Mouse (Mus musculus) activated CD4-positive, CD25-positive, alpha-beta regulatory T cell, adult 4 months (primary cell): ENCODE results near the gene Dixdc1. TPM values are rescaled to one million over a fixed set of nuclear protein-coding genes. Genes with fewer than 3 reads are reported as not detected.
"Not testable (repeated sequence)": the region's sequence is repeated elsewhere in the genome, so short reads cannot be mapped to it uniquely, and the experiment has no call there.

ENCODE experiments used
- ATAC-seq: one replicate; pipeline ENCODE4 v1.8.0; 2017
- polyA plus RNA-seq, 2 experiments: library from polyadenylated mRNA; unstranded; fragments of 100-300 nt; shearing (Covaris generic); gene quantifications; one replicate each; pipeline ENCODE4 v1.2.1; 2017

Gene Dixdc1
- polyA plus RNA-seq, 2 experiments from 2014 or later, result 0.60 TPM; not detected in 1

DNA sequence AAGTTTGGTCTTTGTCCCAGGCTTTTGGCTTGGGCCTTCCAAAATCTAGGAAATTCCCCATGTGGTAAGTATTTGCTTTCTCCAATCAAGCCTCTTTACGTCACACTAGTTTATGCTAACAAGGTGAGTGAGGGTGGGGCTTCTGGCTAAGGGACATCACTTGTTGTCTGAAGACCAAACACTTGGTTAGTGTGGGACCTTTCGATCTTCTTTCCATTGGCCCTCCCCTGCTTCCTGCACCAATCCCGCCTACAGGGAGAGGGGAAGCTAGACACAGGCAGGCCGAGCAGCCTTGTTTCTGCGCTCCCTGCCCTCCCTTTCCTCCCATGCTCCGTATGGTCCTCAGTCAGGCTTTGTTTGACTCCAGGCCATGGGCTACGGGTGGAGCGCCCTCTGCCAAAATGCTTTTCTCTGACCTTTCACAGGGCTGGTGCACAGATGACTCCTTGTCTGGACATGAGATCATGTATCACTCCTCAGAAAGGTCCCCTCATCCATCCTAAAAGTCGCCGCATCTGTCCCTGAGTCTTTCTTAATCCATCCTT is 92.4 kb downstream of the Dixdc1 start:
- ATAC-seq, result no peak

DNA sequence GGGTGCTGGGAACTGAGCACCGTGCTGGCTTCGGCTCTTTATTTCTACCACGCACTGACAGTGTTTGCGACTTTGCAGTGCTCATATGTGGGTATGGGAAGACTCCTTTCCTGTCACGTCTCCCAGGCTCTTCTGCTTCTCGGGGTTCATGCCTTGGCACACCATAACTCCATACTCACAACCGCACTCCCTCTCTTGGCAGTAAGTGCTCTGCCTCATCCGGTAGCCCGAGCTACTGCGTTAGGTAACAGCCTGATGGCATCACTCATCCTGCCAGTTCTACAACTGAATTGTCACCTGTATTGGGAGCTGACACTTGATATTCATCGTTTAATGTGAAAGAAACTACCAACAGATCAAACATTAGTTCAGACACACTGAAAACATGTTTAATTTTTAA is 105.0 kb downstream of the Dixdc1 start:
- ATAC-seq, result no peak

DNA sequence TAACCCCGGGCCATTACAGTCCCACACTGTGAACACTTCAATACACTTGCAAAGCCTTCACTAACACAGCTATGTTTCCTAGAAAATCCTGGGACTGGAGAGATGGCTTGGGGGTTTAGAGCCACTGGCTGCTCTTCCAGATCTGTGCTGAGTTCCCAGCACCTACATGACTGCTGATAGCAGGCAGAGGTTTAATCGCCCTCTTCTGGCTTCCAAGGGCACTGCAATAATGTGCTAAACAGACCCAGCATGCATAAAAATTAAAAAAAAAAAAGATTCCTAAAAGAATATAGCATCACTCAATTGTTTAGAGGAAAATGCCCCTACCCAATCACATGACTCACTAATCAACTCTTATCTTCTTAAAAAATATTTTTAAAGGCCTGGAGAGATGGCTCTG is 106.3 kb downstream of the Dixdc1 start:
- ATAC-seq, result no peak

DNA sequence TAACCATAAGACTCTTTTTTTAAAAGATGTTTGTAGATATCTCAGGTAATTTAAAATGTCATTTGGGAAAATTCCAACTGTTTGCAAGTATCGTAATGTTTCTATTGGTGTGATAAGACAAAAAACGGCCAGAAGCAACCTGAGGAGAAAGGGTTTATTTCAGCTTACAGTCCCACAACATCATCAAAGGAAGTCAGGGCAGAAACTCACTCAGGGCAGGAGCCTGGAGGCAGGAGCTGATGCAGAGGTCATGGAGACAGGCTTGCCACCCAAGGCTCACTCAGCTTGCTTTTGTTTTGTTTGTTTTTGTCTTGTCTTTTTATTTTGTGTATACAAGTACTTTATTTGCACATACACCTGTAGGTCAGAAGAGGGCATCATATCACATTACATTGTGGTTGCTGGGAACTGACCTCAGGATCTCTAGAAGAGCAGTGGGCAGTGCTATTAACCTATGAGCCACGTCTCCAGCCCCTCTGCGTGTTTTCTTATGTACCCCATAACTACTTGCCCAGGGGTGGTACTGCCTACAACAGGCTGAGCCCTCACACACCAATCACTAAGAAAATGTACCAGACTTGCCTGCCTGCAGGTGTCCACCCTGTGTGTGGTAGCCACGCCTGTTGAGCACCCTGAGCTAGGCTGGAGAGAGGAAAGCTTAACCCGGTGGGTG is 107.2 kb downstream of the Dixdc1 start:
- no peak for ATAC-seq

DNA sequence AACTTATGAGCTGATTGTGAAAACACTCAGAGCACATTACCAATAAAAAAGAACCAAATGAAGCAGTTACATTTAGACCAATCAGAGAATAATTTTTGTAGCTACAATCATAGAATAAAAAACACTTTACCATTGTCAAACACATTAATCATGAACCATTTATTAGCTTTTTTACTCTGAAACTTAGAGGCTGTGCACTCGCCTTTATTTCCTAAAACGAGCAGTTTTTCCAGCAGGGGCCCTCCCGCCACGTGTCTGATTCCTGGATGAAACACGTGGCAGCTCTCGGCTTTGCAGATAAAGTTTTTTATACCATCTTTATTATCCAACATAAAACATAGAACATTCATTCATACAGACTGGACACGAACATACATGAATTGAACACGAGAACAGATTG is 108.4 kb downstream of the Dixdc1 start:
- ATAC-seq, result not testable (repeated sequence)

DNA sequence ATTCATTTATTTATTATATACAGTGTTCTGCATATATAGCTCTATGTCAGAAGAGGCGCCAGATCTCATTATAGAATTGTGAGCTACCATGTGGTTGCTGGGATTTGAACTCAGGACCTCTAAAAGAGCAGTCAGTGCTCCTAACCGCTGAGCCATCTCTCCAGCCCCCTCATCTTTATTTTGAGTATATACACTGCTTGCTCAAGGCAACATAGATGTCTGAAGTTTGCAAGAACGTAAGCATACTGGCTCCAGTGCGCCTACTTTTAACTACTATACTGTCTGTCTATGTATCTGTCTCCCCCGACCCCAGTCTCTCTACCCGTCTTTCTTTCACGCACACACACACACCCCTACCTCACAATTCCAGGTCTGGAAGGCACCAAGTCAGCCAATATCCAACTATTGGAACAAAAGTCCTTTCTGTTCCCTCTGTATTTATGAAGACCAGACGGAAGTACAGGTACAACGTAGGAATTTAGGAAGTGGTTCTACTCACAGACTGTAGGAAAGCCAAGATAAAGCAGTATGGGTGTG is 121.5 kb downstream of the Dixdc1 start:
- no peak for ATAC-seq

DNA sequence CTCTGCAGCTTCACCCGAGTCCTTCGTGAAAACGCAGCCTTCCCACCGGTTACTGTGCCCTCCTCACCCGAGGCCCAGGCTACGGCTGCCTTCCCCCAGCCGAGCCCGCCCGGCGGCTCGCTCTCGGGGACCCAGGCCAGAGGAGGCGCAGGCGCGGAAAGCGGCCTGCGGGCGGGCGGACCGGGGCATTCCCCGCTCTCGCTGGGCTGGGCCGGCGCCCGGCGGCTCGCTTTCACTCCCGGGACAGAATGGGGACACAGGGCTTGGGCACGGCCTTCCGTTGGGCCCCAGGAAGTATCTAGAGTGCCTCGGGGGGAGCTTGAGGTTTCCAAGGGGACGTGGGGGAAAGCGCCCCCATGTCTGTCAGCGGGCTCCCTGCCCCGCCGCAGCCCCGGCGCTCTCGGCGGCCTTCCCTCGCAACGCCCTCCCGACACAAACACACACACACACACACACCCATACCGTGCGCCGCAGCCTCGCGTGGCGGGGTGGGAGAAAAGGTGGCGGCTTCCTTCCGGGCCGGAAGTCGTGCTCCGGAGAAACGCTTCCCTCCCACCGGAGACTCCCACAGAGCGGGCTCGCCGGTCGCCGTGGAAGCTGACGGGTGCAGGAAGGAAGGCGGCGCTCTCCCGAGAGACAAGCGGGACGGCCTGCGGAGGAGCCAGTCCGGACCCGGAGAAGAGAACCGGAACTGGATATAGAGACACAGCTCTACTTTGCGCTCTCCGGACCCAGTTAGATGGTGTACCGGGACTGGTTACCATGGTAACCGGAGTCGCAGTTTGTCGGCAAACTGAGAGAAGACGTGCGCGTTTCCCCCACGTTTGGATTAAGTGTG is 122.3 kb downstream of the Dixdc1 start, which contains the start of the genes Pih1d2 and Nkapd1:
Gene Pih1d2, plus strand, starts transcription at position 556 of the 838 bp plus-strand sequence.
Gene Nkapd1, minus strand, starts transcription at position 699 of the 838 bp plus-strand sequence.
- ATAC-seq, result peak; percentile 85

DNA sequence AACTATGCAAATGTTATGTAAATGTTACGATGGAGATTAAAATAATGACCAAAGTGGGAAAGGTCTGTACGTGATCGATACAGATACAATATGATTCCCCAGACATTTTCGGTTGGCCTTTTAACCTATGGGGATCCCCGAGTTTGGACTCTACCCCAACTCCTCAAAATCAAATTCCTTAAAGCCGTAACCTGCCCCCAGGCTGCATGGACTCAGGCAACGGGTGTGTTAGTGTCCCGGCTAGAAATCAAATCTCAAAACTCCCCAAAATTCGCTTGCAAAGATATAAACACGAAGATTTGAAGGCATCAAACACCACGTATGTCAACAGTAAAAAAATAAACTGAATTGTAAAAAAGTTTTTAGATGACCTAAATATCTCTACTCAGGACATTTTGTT is 123.2 kb downstream of the Dixdc1 start:
- ATAC-seq, result no peak

Other genes with a start within 250 kb of the Dixdc1 start
- gene Plet1, start 245.0 kb downstream of the Dixdc1 start, polyA plus RNA-seq, result under 1 TPM in 1 of 2 experiments, not detected in 1; 0.20 TPM
- gene Pts, start 210.8 kb downstream of the Dixdc1 start, polyA plus RNA-seq, result 100 to 1,000 TPM; 117 to 121 TPM
- gene Il18, start 184.7 kb downstream of the Dixdc1 start, polyA plus RNA-seq, result 1 to 10 TPM; 3.4 to 3.9 TPM
- gene Bco2, start 184.3 kb downstream of the Dixdc1 start, polyA plus RNA-seq, result under 1 TPM; 0.45 to 0.56 TPM
- gene Tex12, start 178.2 kb downstream of the Dixdc1 start, polyA plus RNA-seq, result not detected
- gene Sdhd, start 135.7 kb downstream of the Dixdc1 start, polyA plus RNA-seq, result 100 to 1,000 TPM; 176 to 199 TPM
- gene Timm8b, start 135.6 kb downstream of the Dixdc1 start, polyA plus RNA-seq, result 100 to 1,000 TPM; 118 to 128 TPM
- under 1 TPM; 0.36 to 0.43 TPM for gene Pih1d2, start 122.2 kb downstream of the Dixdc1 start, polyA plus RNA-seq
- gene Nkapd1, start 122.1 kb downstream of the Dixdc1 start, polyA plus RNA-seq, result 10 to 100 TPM; 19.5 to 27.7 TPM
- 10 to 100 TPM; 15.8 to 18.2 TPM for gene Dlat, start 79.7 kb downstream of the Dixdc1 start, polyA plus RNA-seq
- gene 2310030G06Rik, start 7.0 kb upstream of the Dixdc1 start, polyA plus RNA-seq, result not detected
- gene Cryab, start 11.8 kb upstream of the Dixdc1 start, polyA plus RNA-seq, result 1 to 10 TPM; 3.7 to 4.5 TPM
- 1 to 10 TPM in 1 of 2 experiments, not detected in 1; 1.3 TPM for gene Hspb2, start 12.8 kb upstream of the Dixdc1 start, polyA plus RNA-seq
- gene Fdxacb1, start 28.7 kb upstream of the Dixdc1 start, polyA plus RNA-seq, result 1 to 10 TPM; 6.5 to 7.5 TPM
- gene Alg9, start 35.5 kb upstream of the Dixdc1 start, polyA plus RNA-seq, result 1 to 10 TPM; 7.4 to 7.9 TPM
- gene 1110032A03Rik, start 36.0 kb upstream of the Dixdc1 start, polyA plus RNA-seq, result 10 to 100 TPM; 14.1 to 16.4 TPM
- gene Ppp2r1b, start 105.8 kb upstream of the Dixdc1 start, polyA plus RNA-seq, result 10 to 100 TPM; 59.3 to 72.1 TPM